Mouse (Mus musculus) heart, embryonic 11.5 days (tissue): ENCODE measurements around the gene Sh3kbp1. TPM values are rescaled to one million over a fixed set of nuclear protein-coding genes. Genes with fewer than 3 reads are reported as not detected.
"Not testable (repeated sequence)": the region's sequence is repeated elsewhere in the genome, so short reads cannot be mapped to it uniquely, and the experiment has no call there.

ENCODE experiments used
- ATAC-seq: fragments of 200-750 bp; cut with Nextera tagmentation; replicated peaks from 2 replicates; pipeline ENCODE4 v1.8.0; 2017; ENCODE audit warnings: moderate library complexity; ENCODE audit not compliant: insufficient number of reproducible peaks, low FRiP score, low TSS enrichment
- H3K27ac ChIP-seq: fragments of 300-500 bp; sonication (generic); 2 replicates; pipeline ENCODE4 v1.5.1; 2014; ENCODE audit warnings: mild to moderate bottlenecking, low read depth, low read length
- H3K27me3 ChIP-seq: fragments of 300-500 bp; sonication (generic); 2 replicates; pipeline ENCODE4 v1.6.1; 2014; ENCODE audit warnings: mild to moderate bottlenecking, low read length, mixed read lengths; ENCODE audit not compliant: control insufficient read depth, insufficient read depth
- H3K36me3 ChIP-seq: fragments of 300-500 bp; sonication (generic); 2 replicates; pipeline ENCODE4 v1.6.1; 2014; ENCODE audit warnings: mild to moderate bottlenecking, low read length, moderate library complexity, mixed read lengths; ENCODE audit not compliant: control insufficient read depth, insufficient read depth
- H3K4me1 ChIP-seq: fragments of 300-500 bp; sonication (generic); 2 replicates; pipeline ENCODE4 v1.6.1; 2014; ENCODE audit warnings: low read length; ENCODE audit not compliant: control insufficient read depth, insufficient read depth
- H3K4me2 ChIP-seq: fragments of 300-500 bp; sonication (generic); 2 replicates; pipeline ENCODE4 v1.6.1; 2014; ENCODE audit warnings: mild to moderate bottlenecking, moderate library complexity
- H3K4me3 ChIP-seq: fragments of 300-500 bp; sonication (generic); 2 replicates; pipeline ENCODE4 v1.5.1; 2014; ENCODE audit warnings: low read depth, low read length
- H3K9ac ChIP-seq: fragments of 300-500 bp; sonication (generic); 2 replicates; pipeline ENCODE4 v1.6.1; 2014; ENCODE audit warnings: mild to moderate bottlenecking, low read depth, low read length, moderate library complexity
- H3K9me3 ChIP-seq: fragments of 300-500 bp; sonication (generic); replicated peaks from 2 replicates; pipeline ENCODE4 v1.6.1; 2016; ENCODE audit warnings: low read length; ENCODE audit not compliant: control insufficient read depth
- WGBS: fragments of 180-500 bp; shearing (Covaris S2); extraction: QIAGEN DNeasy Blood & Tissue Kit; methylation state at CpG from one replicate; pipeline ENCODE4 v1.1.7; 2014; ENCODE audit not compliant: insufficient replicate concordance; 5-methylcytosine and 5-hydroxymethylcytosine counted together
- polyA plus RNA-seq: library from polyadenylated mRNA; unstranded; fragments of >200 nt; fragmentation: Nextera tagmentation; extraction: Ambion mirVana; gene quantifications from 2 replicates; pipeline ENCODE4 v1.2.1, GENCODE M21; 2014

Sh3kbp1 gene
- 80.7 and 81.2 TPM in 2 replicates for polyA plus RNA-seq

- peak within 1 kb of the TSS; percentile 76 for H3K9ac ChIP-seq
- WGBS = 18% methylated on average over 47 of the region's 60 CpGs
Measured at GRCm38 (mm10) chrX:159626907-159627587, at the start of gene Sh3kbp1. TSS of gene Sh3kbp1 (plus strand) at chrX:159627272.

GRCm38 (mm10) chrX:159584738-159585137 lies 42.3 kb upstream of the Sh3kbp1 start:
- not testable (repeated sequence) for H3K4me3 ChIP-seq, ATAC-seq, H3K27me3 ChIP-seq, H3K9me3 ChIP-seq, H3K9ac ChIP-seq, H3K4me2 ChIP-seq, H3K36me3 ChIP-seq, H3K27ac ChIP-seq, H3K4me1 ChIP-seq
- WGBS = 81% methylated on average over 7 of the region's 7 CpGs

More at GRCm38 (mm10) chrX:159626907-159627587, at the start of gene Sh3kbp1:
- Histone ChIP-seq H3K27me3 (no peaks in the 10 kb centered on the region; the same call in 1 of the 2 replicates), H3K36me3 (no peaks in the 10 kb centered on the region), H3K4me2 (peak within 1 kb of the TSS; percentile 77), H3K4me1 (no peaks in the 10 kb centered on the region), H3K27ac (0 out of 2 replicates have a peak within 1 kb of the TSS, but pooled peaks have one; percentile 35), H3K4me3 (peak within 1 kb of the TSS; percentile 58), H3K9me3 (no peaks in the 10 kb centered on the region)
- peak; percentile 82 for ATAC-seq

GRCm38 (mm10) chrX:159591633-159592032 lies 35.4 kb upstream of the Sh3kbp1 start:
- Histone ChIP-seq H3K4me3 (no peak overlapping the region), H3K4me2 (no peak overlapping the region), H3K36me3 (no peaks in the 10 kb centered on the region), H3K27me3 (no peaks in the 10 kb centered on the region), H3K9ac (no peak overlapping the region), H3K4me1 (no peaks in the 10 kb centered on the region), H3K9me3 (no peaks in the 10 kb centered on the region), H3K27ac (no peak overlapping the region)
- WGBS = 53% methylated on average over 1 of the region's 1 CpGs
- no peak for ATAC-seq

GRCm38 (mm10) chrX:159597502-159597901 lies 29.6 kb upstream of the Sh3kbp1 start:
- Histone ChIP-seq H3K4me2 (no peak overlapping the region), H3K9me3 (no peaks in the 10 kb centered on the region), H3K9ac (no peak overlapping the region), H3K27me3 (no peaks in the 10 kb centered on the region), H3K36me3 (no peaks in the 10 kb centered on the region), H3K27ac (no peak overlapping the region), H3K4me1 (no peaks in the 10 kb centered on the region), H3K4me3 (no peak overlapping the region)
- 62% methylated on average over 1 of the region's 1 CpGs for WGBS
- no peak for ATAC-seq

GRCm38 (mm10) chrX:159604832-159605231 lies 22.2 kb upstream of the Sh3kbp1 start:
- Histone ChIP-seq H3K36me3 (no peaks in the 10 kb centered on the region), H3K4me1 (no peaks in the 10 kb centered on the region), H3K9me3 (no peaks in the 10 kb centered on the region), H3K27ac (no peak overlapping the region), H3K27me3 (no peaks in the 10 kb centered on the region), H3K4me2 (no peak overlapping the region), H3K9ac (no peak overlapping the region), H3K4me3 (no peak overlapping the region)
- 77% methylated on average over 2 of the region's 2 CpGs for WGBS
- ATAC-seq = no peak

- Histone ChIP-seq H3K27me3 (no peaks in the 10 kb centered on the region), H3K36me3 (no peaks in the 10 kb centered on the region), H3K9ac (no peak overlapping the region), H3K4me2 (no peak overlapping the region), H3K4me3 (no peak overlapping the region), H3K4me1 (no peaks in the 10 kb centered on the region), H3K27ac (no peak overlapping the region), H3K9me3 (no peaks in the 10 kb centered on the region)
- WGBS = 36% methylated on average over 6 of the region's 6 CpGs
- no peak for ATAC-seq
Measured at GRCm38 (mm10) chrX:159606936-159607335, 20.1 kb upstream of the Sh3kbp1 start.

- Histone ChIP-seq H3K9me3 (no peaks in the 10 kb centered on the region), H3K27ac (no peak overlapping the region), H3K4me2 (peak overlapping the region; percentile 77), H3K36me3 (no peaks in the 10 kb centered on the region), H3K27me3 (no peaks in the 10 kb centered on the region; the same call in 1 of the 2 replicates), H3K9ac (no peak overlapping the region), H3K4me3 (peak overlapping the region; percentile 58), H3K4me1 (no peaks in the 10 kb centered on the region)
- ATAC-seq = peak; percentile 44; the same call in 1 of the 2 replicates
- 27% methylated on average over 12 of the region's 12 CpGs for WGBS
Measured at GRCm38 (mm10) chrX:159626208-159626906, 715 bp upstream of the Sh3kbp1 start.

GRCm38 (mm10) chrX:159627588-159628566 lies 805 bp downstream of the Sh3kbp1 start:
- peak; percentile 69 for ATAC-seq
- H3K4me1 ChIP-seq = no peaks in the 10 kb centered on the region
- 0 out of 2 replicates have a peak overlapping the region, but pooled peaks have one; percentile 35 for H3K27ac ChIP-seq
- H3K4me3 ChIP-seq = peak overlapping the region; percentile 58
- peak overlapping the region; percentile 77 for H3K4me2 ChIP-seq
- H3K36me3 ChIP-seq = no peaks in the 10 kb centered on the region
- H3K9ac ChIP-seq = peak overlapping the region; percentile 76
- 13% methylated on average over 56 of the region's 56 CpGs for WGBS
- H3K9me3 ChIP-seq = no peaks in the 10 kb centered on the region
- H3K27me3 ChIP-seq = no peaks in the 10 kb centered on the region; the same call in 1 of the 2 replicates
